Mouse (Mus musculus): ENCODE measurements around the gene Atp2b2.

DNA sequence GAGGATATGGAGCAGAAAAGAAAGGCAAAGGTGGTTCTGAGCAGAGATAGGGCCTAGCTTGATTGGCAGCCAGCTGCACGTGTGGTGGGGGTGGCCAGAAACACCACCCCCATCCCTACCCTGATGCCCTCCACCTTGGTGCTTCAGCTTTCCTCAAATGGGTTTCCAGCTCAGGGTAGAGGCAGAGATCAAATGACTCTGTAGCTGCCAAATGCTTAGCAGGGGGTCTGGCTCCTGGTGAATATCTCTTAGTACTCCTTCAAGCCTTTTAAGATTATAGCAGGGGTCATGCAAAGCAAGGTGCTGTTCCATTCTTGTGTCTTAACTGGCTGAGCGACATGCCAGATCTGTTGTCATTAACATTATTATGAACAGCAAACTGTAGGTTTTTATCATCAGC lies 50.3 kb downstream of the Atp2b2 start:
- TF ChIP-seq CTCF (IDR thresholded peaks at IDR 0.05 in 2 of 3, conservative IDR thresholded peaks at IDR 0.05 in 1 of 3; ENCODE audit: control insufficient read depth in 1 of 3, insufficient read depth in 1 of 3, low read depth in 2 of 3, low read length in 3 of 3, poor library complexity in 1 of 3, severe bottlenecking in 1 of 3) = no peak
- no peak for TF ChIP-seq GATA1 (IDR thresholded peaks at IDR 0.05; ENCODE audit: low read depth, low read length)
- TF ChIP-seq POLR2A (IDR thresholded peaks at IDR 0.05; ENCODE audit: control insufficient read depth in 1 of 2, insufficient read depth in 1 of 2, low read depth in 1 of 2, low read length in 2 of 2, poor library complexity in 1 of 2) = no peak
- no peak for TF ChIP-seq TCF12 (IDR thresholded peaks at IDR 0.05; ENCODE audit: low read depth, low read length)

Measured in MEL (cell line).